Mouse (Mus musculus) MEL (cell line): ENCODE measurements around the gene Adam22. TPM values are rescaled to one million over a fixed set of nuclear protein-coding genes. Genes with fewer than 3 reads are reported as not detected.

Source experiments
- DNase-seq: peaks from one replicate; pipeline ENCODE4 v3.0.0; 2011; ENCODE audit warnings: low read depth, low spot score
- H3K27ac ChIP-seq: 2 replicates; pipeline ENCODE4 v1.5.1; 2012; ENCODE audit warnings: low read depth, mild to moderate bottlenecking, control low read depth, low read length, moderate library complexity; ENCODE audit not compliant: control insufficient read depth
- H3K27me3 ChIP-seq, 2 experiments: fragments of 150-350 bp in 1 of 2; sonication (generic) in 1 of 2; 2 replicates each; pipeline ENCODE4 v1.6.1; 2012; ENCODE audit warnings: low read length in 2 of 2, mild to moderate bottlenecking in 2 of 2, improper control_type of control experiment in 1 of 2, moderate library complexity in 1 of 2; ENCODE audit not compliant: insufficient read depth in 2 of 2, control insufficient read depth in 1 of 2
- H3K36me3 ChIP-seq, 2 experiments: 2 replicates each; pipeline ENCODE4 v1.6.1; 2012 to 2014; ENCODE audit warnings: low read length in 2 of 2, improper control_type of control experiment in 1 of 2, inconsistent platforms in 1 of 2, mild to moderate bottlenecking in 1 of 2; ENCODE audit not compliant: insufficient read depth in 2 of 2, control insufficient read depth in 1 of 2
- H3K4me1 ChIP-seq, 2 experiments: fragments of 150-350 bp in 1 of 2; sonication (generic) in 1 of 2; 2 replicates each; pipeline ENCODE4 v1.6.1; 2012; ENCODE audit warnings: low read length in 2 of 2, improper control_type of control experiment in 1 of 2, mild to moderate bottlenecking in 1 of 2; ENCODE audit not compliant: insufficient read depth in 2 of 2, control insufficient read depth in 1 of 2
- H3K4me3 ChIP-seq, 2 experiments: fragments of 150-350 bp in 1 of 2; sonication (generic) in 1 of 2; 2 replicates each; pipeline ENCODE4 v1.5.1; 2012; ENCODE audit warnings: low read depth in 2 of 2, low read length in 2 of 2, mild to moderate bottlenecking in 2 of 2, moderate library complexity in 2 of 2, control low read depth in 1 of 2, improper control_type of control experiment in 1 of 2; ENCODE audit not compliant: control insufficient read depth in 1 of 2, insufficient read depth in 1 of 2
- H3K79me2 ChIP-seq: 2 replicates; pipeline ENCODE4 v1.6.1; 2012; ENCODE audit warnings: mild to moderate bottlenecking, low read length, moderate library complexity; ENCODE audit not compliant: control insufficient read depth, poor library complexity, insufficient read depth
- H3K9ac ChIP-seq: 2 replicates; pipeline ENCODE4 v1.6.1; 2012; ENCODE audit warnings: low read depth, mild to moderate bottlenecking, control low read depth, low read length, moderate library complexity; ENCODE audit not compliant: control insufficient read depth, poor library complexity, severe bottlenecking
- H3K9me3 ChIP-seq: fragments of 150-350 bp; sonication (generic); replicated peaks from 2 replicates; pipeline ENCODE4 v1.6.1; 2012; ENCODE audit warnings: mild to moderate bottlenecking, low read length, improper control_type of control experiment, moderate library complexity; ENCODE audit not compliant: insufficient read depth
- CHD1 ChIP-seq: IDR thresholded peaks from 2 replicates; pipeline ENCODE4 v1.6.1; 2012; ENCODE audit warnings: low read depth, mild to moderate bottlenecking, inconsistent platforms, low read length, improper control_type of control experiment
- CHD2 ChIP-seq: IDR thresholded peaks from 2 replicates; pipeline ENCODE4 v1.6.1; 2011; ENCODE audit warnings: low read length, improper control_type of control experiment
- E2F4 ChIP-seq: IDR thresholded peaks from 2 replicates; pipeline ENCODE4 v1.6.1; 2011; ENCODE audit warnings: low read depth, low read length, improper control_type of control experiment, borderline replicate concordance
- EP300 ChIP-seq, 2 experiments: IDR thresholded peaks; 2 replicates each; pipeline ENCODE4 v1.6.1; 2011; ENCODE audit warnings: improper control_type of control experiment in 2 of 2, low read length in 2 of 2, low read depth in 1 of 2, mild to moderate bottlenecking in 1 of 2
- ETS1 ChIP-seq: IDR thresholded peaks from 2 replicates; pipeline ENCODE4 v1.6.1; 2012; ENCODE audit warnings: low read depth, mild to moderate bottlenecking, inconsistent platforms, low read length, improper control_type of control experiment, moderate library complexity
- GATA1 ChIP-seq: IDR thresholded peaks from 2 replicates; pipeline ENCODE4 v1.6.1; 2011; ENCODE audit warnings: low read depth, low read length, improper control_type of control experiment
- HCFC1 ChIP-seq: IDR thresholded peaks from 2 replicates; pipeline ENCODE4 v1.6.1; 2012; ENCODE audit warnings: low read depth, mild to moderate bottlenecking, inconsistent platforms, low read length, improper control_type of control experiment, moderate library complexity
- JUND ChIP-seq: IDR thresholded peaks from 2 replicates; pipeline ENCODE4 v1.6.1; 2011; ENCODE audit warnings: low read depth, mild to moderate bottlenecking, improper control_type of control experiment, low read length
- MEF2A ChIP-seq: IDR thresholded peaks from 2 replicates; pipeline ENCODE4 v1.6.1; 2014; ENCODE audit warnings: low read depth, mild to moderate bottlenecking, inconsistent platforms, low read length, improper control_type of control experiment; ENCODE audit not compliant: poor library complexity, insufficient replicate concordance, severe bottlenecking; ENCODE audit errors: extremely low read depth
- MXI1 ChIP-seq: IDR thresholded peaks from 2 replicates; pipeline ENCODE4 v1.6.1; 2011; ENCODE audit warnings: mild to moderate bottlenecking, low read depth, low read length, improper control_type of control experiment
- MYC ChIP-seq: IDR thresholded peaks from 2 replicates; pipeline ENCODE4 v1.6.1; 2011; ENCODE audit warnings: low read depth, mild to moderate bottlenecking, low read length, improper control_type of control experiment, moderate library complexity
- NELFE ChIP-seq: IDR thresholded peaks from 2 replicates; pipeline ENCODE4 v1.6.1; 2011; ENCODE audit warnings: low read depth, low read length, improper control_type of control experiment
- NRF1 ChIP-seq: IDR thresholded peaks from 2 replicates; pipeline ENCODE4 v1.6.1; 2014; ENCODE audit warnings: low read depth, mild to moderate bottlenecking, inconsistent platforms, low read length, improper control_type of control experiment, moderate library complexity; ENCODE audit not compliant: poor library complexity, insufficient read depth, severe bottlenecking
- POLR2AphosphoS2 ChIP-seq: IDR thresholded peaks from 2 replicates; pipeline ENCODE4 v1.6.1; 2011; ENCODE audit warnings: low read length, improper control_type of control experiment
- POLR2AphosphoS5 ChIP-seq: IDR thresholded peaks from 2 replicates; pipeline ENCODE4 v1.6.1; 2012; ENCODE audit warnings: low read depth, borderline replicate concordance, mild to moderate bottlenecking, inconsistent platforms, low read length, moderate library complexity, mixed read lengths
- RAD21 ChIP-seq: IDR thresholded peaks from 2 replicates; pipeline ENCODE4 v1.6.1; 2011; ENCODE audit warnings: mild to moderate bottlenecking, low read depth, low read length, improper control_type of control experiment
- SIN3A ChIP-seq: IDR thresholded peaks from 2 replicates; pipeline ENCODE4 v1.6.1; 2012; ENCODE audit warnings: low read length, improper control_type of control experiment, inconsistent platforms
- SMC3 ChIP-seq: IDR thresholded peaks from 2 replicates; pipeline ENCODE4 v1.6.1; 2011; ENCODE audit warnings: low read depth, low read length, improper control_type of control experiment
- TAL1 ChIP-seq: IDR thresholded peaks from 2 replicates; pipeline ENCODE4 v1.6.1; 2012; ENCODE audit warnings: mild to moderate bottlenecking, inconsistent platforms, low read length, moderate library complexity, mixed read lengths
- TBP ChIP-seq: IDR thresholded peaks from 2 replicates; pipeline ENCODE4 v1.8.0; 2011; ENCODE audit warnings: low read depth, low read length, improper control_type of control experiment
- TCF12 ChIP-seq: IDR thresholded peaks from 2 replicates; pipeline ENCODE4 v1.6.1; 2014; ENCODE audit warnings: low read depth, mild to moderate bottlenecking, inconsistent platforms, low read length, improper control_type of control experiment, moderate library complexity
- UBTF ChIP-seq: IDR thresholded peaks from 2 replicates; pipeline ENCODE4 v1.6.1; 2012; ENCODE audit warnings: low read depth, mild to moderate bottlenecking, inconsistent platforms, low read length, improper control_type of control experiment, moderate library complexity, borderline replicate concordance; ENCODE audit not compliant: insufficient read depth
- USF1 ChIP-seq: IDR thresholded peaks from 2 replicates; pipeline ENCODE4 v1.6.1; 2014; ENCODE audit warnings: low read depth, mild to moderate bottlenecking, inconsistent platforms, low read length, improper control_type of control experiment, moderate library complexity
- ZC3H11A ChIP-seq: IDR thresholded peaks from 2 replicates; pipeline ENCODE4 v1.6.1; 2012; ENCODE audit warnings: low read depth, mild to moderate bottlenecking, inconsistent platforms, low read length, improper control_type of control experiment
- ZKSCAN1 ChIP-seq: IDR thresholded peaks from 2 replicates; pipeline ENCODE4 v1.6.1; 2012; ENCODE audit warnings: low read depth, mild to moderate bottlenecking, inconsistent platforms, low read length, improper control_type of control experiment, moderate library complexity
- ZMIZ1 ChIP-seq: IDR thresholded peaks from 2 replicates; pipeline ENCODE4 v1.6.1; 2012; ENCODE audit warnings: low read depth, mild to moderate bottlenecking, inconsistent platforms, low read length, improper control_type of control experiment, moderate library complexity
- polyA plus RNA-seq, 2 experiments: library from polyadenylated mRNA; stranded (reverse) in 1 of 2; unstranded in 1 of 2; fragments of >175 nt in 1 of 2; fragments of >200 nt in 1 of 2; gene quantifications; 2 replicates each; pipeline versions ENCODE4 v1.2.1 to v1.2.4; 2012; ENCODE audit warnings: low replicate concordance in 2 of 2, low read depth in 1 of 2; ENCODE audit not compliant: insufficient read length in 2 of 2, insufficient read depth in 1 of 2, missing spikeins in 1 of 2
- total RNA-seq: library from RNA; depleted of rRNA; stranded (reverse); fragments of 300-350 nt; gene quantifications from 2 replicates; pipeline ENCODE4 v1.2.3, GENCODE M21; 2012

Adam22 gene
- total and polyA plus RNA-seq, 3 experiments: 1.2 to 1.6 TPM; not detected in 1

DNA sequence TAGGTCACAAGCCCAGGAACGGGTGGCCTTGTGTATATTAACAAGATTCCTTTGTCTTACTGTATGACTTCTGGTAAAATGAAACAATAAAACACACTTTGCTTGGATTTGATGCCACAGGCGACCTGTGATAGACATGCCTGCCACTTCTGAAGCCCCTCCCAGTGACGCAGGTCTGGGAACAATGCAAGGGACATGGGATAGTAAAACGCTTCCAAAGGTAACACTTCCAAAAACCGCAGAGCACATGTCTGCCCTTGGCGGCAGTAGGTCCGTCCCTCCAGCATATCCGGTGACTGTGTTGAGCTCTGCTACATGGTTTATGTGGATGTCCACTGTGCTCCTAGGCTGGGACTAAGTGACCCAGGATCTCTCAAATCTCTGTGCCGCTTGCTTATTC lies 294.6 kb downstream of the Adam22 start:
- no peaks in the 10 kb centered on the region for H3K4me1 ChIP-seq
- H3K36me3 ChIP-seq: no peaks in the 10 kb centered on the region
- DNase-seq: no peak
- H3K9ac ChIP-seq: no peak overlapping the region
- H3K27ac ChIP-seq: no peak overlapping the region
- TF ChIP-seq USF1 (no peak), MEF2A (no peak), GATA1 (no peak), POLR2AphosphoS2 (no peak), HCFC1 (no peak), MYC (no peak), TAL1 (no peak), RAD21 (no peak), POLR2AphosphoS5 (no peak), CHD1 (no peak), TBP (no peak), UBTF (no peak), CHD2 (no peak), ZMIZ1 (no peak), NELFE (no peak), NRF1 (no peak), ETS1 (no peak), ZKSCAN1 (no peak), MXI1 (no peak), SIN3A (no peak)
- TF ChIP-seq, all 39 proteins: peak for 0
- no peak overlapping the region for H3K4me3 ChIP-seq
- H3K79me2 ChIP-seq: no peaks in the 10 kb centered on the region
- no peaks in the 10 kb centered on the region for H3K9me3 ChIP-seq
- no peaks in the 10 kb centered on the region for H3K27me3 ChIP-seq

DNA sequence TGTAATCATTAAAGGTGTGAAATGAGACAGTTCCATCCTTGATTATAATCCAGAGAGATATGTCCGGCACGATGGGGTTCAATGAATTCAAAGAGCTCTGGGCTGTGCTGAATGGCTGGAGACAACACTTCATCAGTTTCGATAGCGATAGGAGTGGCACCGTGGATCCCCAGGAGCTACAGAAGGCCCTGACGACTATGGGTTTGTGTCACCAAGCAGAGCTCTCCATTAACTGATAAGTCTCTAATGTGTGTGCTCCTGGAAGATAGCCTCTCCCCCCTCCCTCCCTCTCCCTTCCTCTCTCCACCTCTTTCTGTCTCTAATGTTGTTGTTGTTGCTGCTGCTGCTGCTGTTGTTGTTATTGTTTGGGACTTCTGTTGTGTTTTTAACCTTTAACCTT lies 304.8 kb downstream of the Adam22 start:
- H3K27ac ChIP-seq: no peak overlapping the region
- no peak overlapping the region for H3K4me3 ChIP-seq
- no peak overlapping the region for H3K9ac ChIP-seq
- H3K4me1 ChIP-seq: 0 out of 4 replicates have a peak, but pooled peaks cover 0 to 2% of the 10 kb centered on the region in 2 experiments
- H3K27me3 ChIP-seq: no peaks in the 10 kb centered on the region
- DNase-seq: peak; percentile 25
- H3K79me2 ChIP-seq: no peaks in the 10 kb centered on the region
- TF ChIP-seq E2F4 (no peak), TBP (no peak), MXI1 (no peak), SMC3 (no peak), RAD21 (no peak), ETS1 (no peak), NELFE (no peak), JUND (no peak), MYC (no peak), ZKSCAN1 (no peak), USF1 (no peak), TCF12 (no peak), EP300 (IDR thresholded peaks at IDR 0.05; ENCODE audit: low read depth in 1 of 2, low read length in 2 of 2) (no peak), ZC3H11A (no peak), GATA1 (no peak)
- TF ChIP-seq, all 39 proteins: peak for 0
- Histone ChIP-seq H3K36me3 (no peaks in the 10 kb centered on the region; a peak in 2 of 4 replicates), H3K9me3 (no peaks in the 10 kb centered on the region)
